Mouse (Mus musculus) lung, postnatal 4 days (tissue): ENCODE measurements at regions not wholly inside any gene's neighbourhood (a gene's known extent, or its start where the extent isn't known, plus 50 kb on each side); places are given as distances from the start of the nearest gene placed in this dataset.

Experiments
- DNase-seq, 2 experiments: peaks; one replicate each; pipeline ENCODE4 v3.0.0; 2021

DNA sequence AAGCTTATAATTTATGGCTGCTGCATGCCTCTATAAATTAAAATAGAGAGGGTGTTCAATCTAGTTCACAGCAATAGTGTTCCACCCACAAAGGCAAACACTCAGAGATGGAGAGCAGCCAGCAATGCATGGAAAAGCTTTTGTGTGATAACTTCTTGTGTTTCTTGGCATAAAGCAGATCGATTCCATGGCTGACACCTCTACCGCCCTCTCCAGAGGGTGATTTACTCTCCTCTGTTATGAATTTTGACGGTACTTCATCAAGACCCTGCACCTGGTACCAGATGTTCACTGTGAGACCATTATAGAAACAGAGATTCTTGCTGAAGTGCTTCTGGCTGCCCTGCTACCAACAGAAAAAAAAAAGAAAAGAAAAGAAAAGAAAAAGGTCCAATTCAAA, 54.1 kb upstream of the Btc start:
- no peak for DNase-seq

DNA sequence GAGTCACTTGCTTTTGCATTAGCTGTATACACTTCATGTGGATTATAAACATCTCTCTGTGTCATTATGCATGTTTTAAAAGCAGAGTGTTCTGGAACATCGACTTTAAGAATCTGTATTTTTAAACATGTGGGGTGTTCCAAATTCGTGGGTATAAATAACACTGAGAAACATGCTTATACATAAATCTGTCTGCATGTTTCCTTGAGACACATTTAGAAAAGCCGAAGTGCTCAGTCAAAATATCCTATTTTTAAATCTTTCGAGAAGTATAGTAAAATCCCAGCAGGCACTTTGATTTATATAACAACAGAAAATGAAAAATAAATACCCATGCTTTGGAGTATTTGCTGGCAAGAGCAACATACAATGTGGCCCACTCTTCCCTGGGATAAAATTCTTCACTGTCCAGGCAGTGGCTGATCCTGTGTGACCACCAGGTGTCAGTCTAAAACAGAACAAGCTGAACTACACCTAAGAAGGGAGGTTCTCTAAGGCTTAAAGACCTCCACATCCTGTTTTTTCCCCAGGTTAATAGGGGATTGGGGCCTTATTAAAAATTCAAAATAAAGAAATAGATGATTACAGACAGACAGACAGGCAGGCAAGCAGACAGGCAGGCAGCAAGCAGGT, 52.4 kb upstream of the Parm1 start:
- DNase-seq = peak in 1 of 2 experiments; percentile 27
